Mouse (Mus musculus) spleen, adult 12 weeks (tissue): Measurements from ENCODE around the gene Cip2a.

ENCODE experiments used
- DNase-seq: peaks from one replicate; pipeline ENCODE4 v3.0.0; 2022; ENCODE audit warnings: low spot score

Cip2a gene

GRCm38 (mm10) chr16:48993559-48994342, at the start of gene Cip2a, which contains the start of gene Dzip3:
Gene Cip2a (plus strand): TSS chr16:48994185.
Gene Dzip3 (minus strand): TSS chr16:48994165.
- peak; percentile 76 for DNase-seq

GRCm38 (mm10) chr16:48972996-48973395, 21.0 kb upstream of the Cip2a start:
- no peak for DNase-seq

- no peak for DNase-seq
Measured at GRCm38 (mm10) chr16:48973548-48973947, 20.4 kb upstream of the Cip2a start.

- DNase-seq: no peak
Measured at GRCm38 (mm10) chr16:48979965-48980364, 14.0 kb upstream of the Cip2a start.

- DNase-seq: no peak
Measured at GRCm38 (mm10) chr16:48985034-48985627, 8.9 kb upstream of the Cip2a start.

GRCm38 (mm10) chr16:48989700-48990099, 4.3 kb upstream of the Cip2a start:
- no peak for DNase-seq

GRCm38 (mm10) chr16:48992437-48993230, 1.4 kb upstream of the Cip2a start:
- DNase-seq: no peak

- DNase-seq: no peak
Measured at GRCm38 (mm10) chr16:48993231-48993558, 790 bp upstream of the Cip2a start.

GRCm38 (mm10) chr16:48994343-48994693, 333 bp downstream of the Cip2a start:
- DNase-seq: no peak

- no peak for DNase-seq
Measured at GRCm38 (mm10) chr16:49004151-49004550, 10.2 kb downstream of the Cip2a start.

GRCm38 (mm10) chr16:49016620-49017332, 22.8 kb downstream of the Cip2a start:
- no peak for DNase-seq

GRCm38 (mm10) chr16:49035852-49036251, 41.9 kb downstream of the Cip2a start:
- no peak for DNase-seq

- no peak for DNase-seq
Measured at GRCm38 (mm10) chr16:49037771-49038170, 43.8 kb downstream of the Cip2a start.

- no peak for DNase-seq
Measured at GRCm38 (mm10) chr16:49040554-49041221, 46.7 kb downstream of the Cip2a start.

GRCm38 (mm10) chr16:49049214-49049613, 55.2 kb downstream of the Cip2a start:
- no peak for DNase-seq

- DNase-seq: no peak
Measured at GRCm38 (mm10) chr16:49057186-49057585, 63.2 kb downstream of the Cip2a start, which contains the start of gene Myh15. Gene Myh15 (plus strand): TSS chr16:49057486.
